Mouse (Mus musculus) limb, embryonic 12.5 days (tissue): ENCODE measurements around the gene 9930021J03Rik. TPM values are rescaled to one million over a fixed set of nuclear protein-coding genes. Genes with fewer than 3 reads are reported as not detected.

Experiments
- ATAC-seq: fragments of 200-750 bp; cut with Nextera tagmentation; 2 replicates; pipeline ENCODE4 v1.8.0; 2017; ENCODE audit warnings: low read depth, moderate TSS enrichment; ENCODE audit not compliant: insufficient number of reproducible peaks, insufficient read depth, low FRiP score, low TSS enrichment
- H3K27ac ChIP-seq: fragments of 300-500 bp; sonication (generic); 2 replicates; pipeline ENCODE4 v1.5.1; 2016; ENCODE audit warnings: mild to moderate bottlenecking, moderate library complexity
- H3K27me3 ChIP-seq: fragments of 300-500 bp; sonication (generic); 2 replicates; pipeline ENCODE4 v1.6.1; 2016; ENCODE audit warnings: mild to moderate bottlenecking, moderate library complexity
- H3K36me3 ChIP-seq: fragments of 300-500 bp; sonication (generic); 2 replicates; pipeline ENCODE4 v1.6.1; 2016; ENCODE audit warnings: mild to moderate bottlenecking, moderate library complexity
- H3K4me1 ChIP-seq: fragments of 300-500 bp; sonication (generic); replicated peaks from 2 replicates; pipeline ENCODE4 v1.6.1; 2016
- H3K4me2 ChIP-seq: fragments of 300-500 bp; sonication (generic); 2 replicates; pipeline ENCODE4 v1.6.1; 2016; ENCODE audit warnings: mild to moderate bottlenecking, moderate library complexity
- H3K4me3 ChIP-seq: fragments of 300-500 bp; sonication (generic); replicated peaks from 2 replicates; pipeline ENCODE4 v1.5.1; 2016; ENCODE audit warnings: mild to moderate bottlenecking
- H3K9ac ChIP-seq: fragments of 300-500 bp; sonication (generic); replicated peaks from 2 replicates; pipeline ENCODE4 v1.6.1; 2016; ENCODE audit warnings: mild to moderate bottlenecking, moderate library complexity
- H3K9me3 ChIP-seq: fragments of 300-500 bp; sonication (generic); 2 replicates; pipeline ENCODE4 v1.6.1; 2016; ENCODE audit warnings: mild to moderate bottlenecking, moderate library complexity
- WGBS: fragments of 180-500 bp; shearing (Covaris S2); methylation state at CpG from one replicate; pipeline ENCODE4 v1.1.7; 2016; 5-methylcytosine and 5-hydroxymethylcytosine counted together
- polyA plus RNA-seq: library from polyadenylated mRNA; unstranded; fragments of >200 nt; fragmentation: Nextera tagmentation; extraction: Ambion mirVana; gene quantifications from 2 replicates; pipeline ENCODE4 v1.2.1, GENCODE M21; 2016

9930021J03Rik gene
- polyA plus RNA-seq, 1 experiment from 2014 or later, result 6.9 TPM

DNA sequence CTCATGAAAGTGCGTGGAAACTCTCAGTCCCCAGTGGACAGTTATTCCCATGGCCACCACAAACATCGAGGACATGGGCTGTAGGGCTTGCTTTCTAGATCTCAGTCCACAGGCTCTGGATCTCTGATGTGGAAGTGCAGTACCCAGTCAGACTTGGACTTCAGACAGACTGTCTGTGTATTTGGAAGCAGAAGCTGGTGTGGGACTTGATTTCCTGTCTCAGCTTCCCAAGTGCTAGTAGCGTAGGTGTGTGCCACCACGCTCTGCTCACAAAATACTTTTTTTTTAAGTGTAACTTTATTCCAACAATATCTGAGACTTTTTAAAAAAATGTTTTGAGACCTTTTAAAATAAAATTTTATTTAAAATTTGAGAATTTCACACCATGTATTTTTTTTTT lies 109.5 kb downstream of the 9930021J03Rik start:
- H3K4me3 ChIP-seq, result no peak overlapping the region
- H3K4me2 ChIP-seq, result no peak overlapping the region
- H3K27ac ChIP-seq, result no peak overlapping the region
- WGBS, result 90% methylated on average over 4 of the region's 4 CpGs
- no peaks in the 10 kb centered on the region for H3K9me3 ChIP-seq
- no peak for ATAC-seq
- H3K9ac ChIP-seq, result no peak overlapping the region
- no peaks in the 10 kb centered on the region for H3K27me3 ChIP-seq
- no peaks in the 10 kb centered on the region for H3K36me3 ChIP-seq
- H3K4me1 ChIP-seq, result peaks cover 9% of the 10 kb centered on the region; the same call in 1 of the 2 replicates

DNA sequence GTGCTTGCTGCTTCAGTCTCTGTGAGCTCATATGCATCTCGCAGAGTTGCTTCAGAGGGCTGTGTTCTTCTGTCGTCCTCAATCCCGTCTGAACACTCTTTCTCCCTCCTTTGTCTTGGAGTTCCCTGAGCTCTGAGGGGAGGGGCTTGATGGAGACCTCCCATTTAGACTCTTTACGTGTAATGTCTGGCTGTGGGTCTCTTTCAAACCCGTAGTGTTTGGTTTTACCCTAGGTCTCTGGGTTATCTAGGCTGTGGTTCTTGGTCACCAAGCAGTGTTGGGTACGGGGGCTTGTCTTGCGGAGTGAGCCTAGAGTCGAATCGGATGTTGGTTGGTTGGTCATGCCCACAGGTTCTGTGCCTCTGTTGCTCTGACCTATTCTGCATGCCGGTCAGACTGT lies 110.7 kb downstream of the 9930021J03Rik start:
- no peaks in the 10 kb centered on the region for H3K36me3 ChIP-seq
- H3K9ac ChIP-seq, result no peak overlapping the region
- H3K27ac ChIP-seq, result no peak overlapping the region
- no peak overlapping the region for H3K4me3 ChIP-seq
- ATAC-seq, result no peak
- peaks cover 5% of the 10 kb centered on the region; the same call in 1 of the 2 replicates for H3K4me1 ChIP-seq
- no peaks in the 10 kb centered on the region for H3K27me3 ChIP-seq
- 88% methylated on average over 10 of the region's 10 CpGs for WGBS
- H3K4me2 ChIP-seq, result no peak overlapping the region
- H3K9me3 ChIP-seq, result no peaks in the 10 kb centered on the region

DNA sequence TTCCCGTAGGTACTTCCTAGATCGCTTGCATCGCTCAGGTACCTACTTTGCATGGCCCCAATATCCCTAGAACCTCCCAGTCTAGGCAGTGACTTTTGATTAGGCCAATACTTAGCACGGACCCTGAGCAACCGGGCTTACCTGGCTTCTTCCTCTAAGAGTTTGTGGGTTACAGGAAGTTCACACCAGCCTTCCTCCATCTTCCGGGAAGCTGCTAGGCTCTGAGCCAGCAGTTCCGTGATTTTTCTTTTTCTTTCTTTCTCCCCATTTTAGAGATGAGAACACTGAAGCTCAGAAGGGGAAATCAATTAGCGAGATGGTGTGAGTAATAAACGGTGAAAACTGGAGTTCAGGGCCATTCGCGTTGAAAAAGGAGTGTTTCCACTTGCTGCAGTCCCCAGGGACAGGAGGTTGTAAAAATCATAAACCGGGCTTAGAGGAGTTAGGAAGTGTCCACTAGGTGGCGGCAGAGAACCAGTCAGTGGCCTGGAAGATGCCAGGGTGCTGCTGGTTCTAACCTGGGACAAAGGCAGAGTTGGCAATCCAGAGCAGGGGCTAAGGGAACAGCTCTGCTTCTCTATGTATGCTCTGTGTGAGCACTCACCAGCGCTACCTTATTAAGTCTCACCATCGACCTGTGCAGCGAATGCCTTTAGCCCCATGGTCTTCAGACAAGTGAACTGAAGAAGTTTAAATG lies 121.8 kb downstream of the 9930021J03Rik start:
- WGBS, result 45% methylated on average over 16 of the region's 16 CpGs
- Histone ChIP-seq H3K4me2 (no peak overlapping the region), H3K4me3 (no peak overlapping the region), H3K27ac (no peak overlapping the region), H3K9ac (no peak overlapping the region), H3K4me1 (no peaks in the 10 kb centered on the region), H3K36me3 (no peaks in the 10 kb centered on the region), H3K9me3 (peaks cover 12% of the 10 kb centered on the region), H3K27me3 (no peaks in the 10 kb centered on the region)
- ATAC-seq, result no peak

DNA sequence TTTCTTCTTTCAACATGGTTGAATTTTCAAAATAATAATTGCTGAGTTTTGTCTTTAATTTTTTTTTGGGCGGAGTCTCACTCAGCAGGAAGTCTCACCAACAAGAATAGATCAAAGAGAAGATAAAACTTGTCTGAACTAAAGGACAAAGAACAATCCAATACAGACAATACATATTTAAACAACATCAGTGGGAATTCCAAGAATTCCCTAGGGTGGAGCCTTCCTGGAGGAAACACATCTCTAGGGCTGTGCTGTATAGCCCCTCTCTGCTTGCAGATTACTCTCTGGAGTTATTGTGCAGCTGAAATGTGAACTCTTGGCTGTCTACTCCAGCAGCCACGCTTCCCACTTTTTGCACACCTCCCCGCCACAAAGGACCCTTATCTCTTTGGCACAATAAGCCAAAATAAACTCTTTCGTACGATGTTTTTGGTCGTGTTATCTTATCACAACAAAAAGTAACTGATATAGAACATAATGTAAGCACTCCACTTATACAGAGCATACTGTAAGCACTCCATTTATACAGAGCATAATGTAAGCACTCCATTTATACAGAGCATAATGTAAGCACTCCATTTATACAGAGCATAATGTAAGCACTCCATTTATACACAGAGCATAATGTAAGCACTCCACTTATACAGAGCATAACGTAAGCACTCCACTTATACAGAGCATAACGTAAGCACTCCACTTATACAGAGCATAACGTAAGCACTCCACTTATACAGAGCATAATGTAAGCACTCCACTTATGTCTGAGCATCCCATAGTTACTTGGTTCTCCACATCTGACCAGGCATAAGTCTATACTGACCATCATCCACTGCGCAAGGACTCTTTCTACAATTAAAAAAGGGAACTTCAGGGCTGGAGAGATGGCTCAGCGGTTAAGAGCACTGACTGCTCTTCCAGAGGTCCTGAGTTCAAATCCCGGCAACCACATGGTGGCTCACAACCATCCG lies 125.3 kb downstream of the 9930021J03Rik start:
- Histone ChIP-seq H3K4me1 (no peaks in the 10 kb centered on the region), H3K9me3 (peaks cover 11% of the 10 kb centered on the region), H3K27ac (no peak overlapping the region), H3K9ac (no peak overlapping the region), H3K4me2 (no peak overlapping the region), H3K27me3 (no peaks in the 10 kb centered on the region), H3K36me3 (no peaks in the 10 kb centered on the region), H3K4me3 (no peak overlapping the region)
- no peak for ATAC-seq
- WGBS, result 89% methylated on average over 13 of the region's 13 CpGs

DNA sequence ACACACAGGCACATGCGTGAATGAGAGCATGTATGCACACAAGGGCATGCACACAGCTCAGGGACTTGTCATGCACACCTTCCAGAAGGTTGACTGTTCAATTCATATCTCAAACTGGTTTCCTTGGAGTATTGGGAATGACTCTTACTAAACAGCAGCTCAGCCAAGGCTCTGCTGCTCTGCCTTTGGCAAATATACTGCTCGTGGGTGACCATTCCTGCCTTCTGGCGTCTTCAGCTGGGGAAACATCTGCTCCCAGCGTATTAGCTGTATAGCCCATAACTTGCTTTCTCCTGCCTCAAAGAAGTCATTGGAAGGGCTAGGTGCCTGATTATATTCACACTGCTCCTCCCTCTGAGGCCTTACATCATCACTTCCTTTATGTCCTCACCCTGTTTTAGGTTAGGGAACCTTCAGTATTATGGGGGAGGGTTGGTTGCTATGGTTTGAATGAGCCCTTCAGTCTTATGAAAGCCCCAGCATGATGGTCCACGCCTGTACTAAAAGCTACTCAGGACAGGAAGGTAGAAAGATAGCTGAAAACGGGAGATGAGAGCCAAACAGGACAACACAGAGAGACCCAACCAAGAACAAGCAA lies 127.5 kb downstream of the 9930021J03Rik start:
- H3K4me2 ChIP-seq, result no peak overlapping the region
- no peak overlapping the region for H3K27ac ChIP-seq
- H3K9me3 ChIP-seq, result no peaks in the 10 kb centered on the region
- H3K27me3 ChIP-seq, result no peaks in the 10 kb centered on the region
- no peaks in the 10 kb centered on the region for H3K4me1 ChIP-seq
- H3K9ac ChIP-seq, result no peak overlapping the region
- no peak for ATAC-seq
- 81% methylated on average over 6 of the region's 6 CpGs for WGBS
- H3K36me3 ChIP-seq, result no peaks in the 10 kb centered on the region
- no peak overlapping the region for H3K4me3 ChIP-seq

DNA sequence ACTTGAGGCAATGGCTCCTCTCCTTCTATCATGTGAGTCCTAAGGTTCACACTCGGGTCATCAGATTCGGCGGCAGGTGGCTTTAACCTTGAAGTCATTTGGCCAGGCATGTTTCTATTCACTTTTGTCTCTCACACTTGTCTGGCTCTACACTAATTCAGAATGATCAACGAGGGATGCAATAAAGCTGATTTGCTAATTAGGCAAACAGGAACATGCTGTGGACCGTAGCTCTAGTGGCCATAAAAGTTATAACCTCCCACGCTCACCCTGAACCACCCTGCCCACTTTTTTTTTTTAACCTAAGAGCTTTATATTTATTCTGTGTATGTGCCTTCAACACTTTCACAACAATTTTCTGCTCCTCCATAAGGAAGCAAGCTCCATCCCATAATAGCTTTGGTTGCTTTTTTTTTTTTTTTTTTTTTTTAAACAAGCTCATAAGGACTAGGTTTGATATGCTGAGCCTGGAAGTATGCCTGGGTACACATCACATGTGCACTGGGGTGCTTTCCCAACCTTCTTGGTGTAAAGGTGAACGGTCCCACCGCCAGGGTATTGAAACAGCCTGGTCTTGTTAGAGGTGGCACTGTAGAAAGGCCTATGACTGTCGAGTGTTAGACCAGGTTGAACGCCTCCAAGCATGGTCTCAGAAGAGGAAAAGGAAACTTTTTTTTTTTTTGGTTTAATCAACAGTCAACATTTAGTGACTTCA lies 129.2 kb downstream of the 9930021J03Rik start:
- Histone ChIP-seq H3K27ac (no peak overlapping the region), H3K4me1 (no peaks in the 10 kb centered on the region), H3K9me3 (no peaks in the 10 kb centered on the region), H3K4me3 (no peak overlapping the region), H3K9ac (no peak overlapping the region), H3K36me3 (no peaks in the 10 kb centered on the region), H3K27me3 (no peaks in the 10 kb centered on the region), H3K4me2 (no peak overlapping the region)
- no peak for ATAC-seq
- 58% methylated on average over 10 of the region's 10 CpGs for WGBS

DNA sequence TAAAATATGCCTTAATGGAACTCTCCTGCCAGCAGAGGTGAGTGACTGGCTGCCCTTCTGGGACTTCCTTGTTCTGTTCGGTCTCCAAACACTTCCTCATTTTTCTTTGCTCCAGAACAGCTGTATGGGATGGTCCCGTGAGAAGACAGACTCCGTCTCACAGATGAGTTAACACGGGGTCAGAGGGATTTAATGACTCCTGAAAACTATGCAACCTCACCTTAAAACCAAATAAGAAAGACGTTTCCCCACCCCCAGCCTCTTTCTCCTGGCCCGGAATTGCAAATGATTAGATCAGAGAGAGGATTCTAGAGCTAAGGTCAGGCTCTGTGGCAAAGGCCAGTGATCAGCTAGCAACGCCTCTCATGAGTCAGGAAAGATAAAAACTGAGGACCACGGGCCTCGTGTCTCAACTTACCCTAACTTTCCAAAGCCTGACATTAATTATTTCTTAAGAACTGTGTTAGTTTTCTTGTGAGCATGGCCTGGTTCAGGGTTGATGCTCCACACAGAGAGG lies 130.2 kb downstream of the 9930021J03Rik start:
- 63% methylated on average over 9 of the region's 9 CpGs for WGBS
- no peaks in the 10 kb centered on the region for H3K27me3 ChIP-seq
- no peaks in the 10 kb centered on the region for H3K4me1 ChIP-seq
- no peak overlapping the region for H3K27ac ChIP-seq
- no peaks in the 10 kb centered on the region for H3K36me3 ChIP-seq
- no peak overlapping the region for H3K9ac ChIP-seq
- no peaks in the 10 kb centered on the region for H3K9me3 ChIP-seq
- no peak overlapping the region for H3K4me2 ChIP-seq
- H3K4me3 ChIP-seq, result no peak overlapping the region
- ATAC-seq, result no peak

DNA sequence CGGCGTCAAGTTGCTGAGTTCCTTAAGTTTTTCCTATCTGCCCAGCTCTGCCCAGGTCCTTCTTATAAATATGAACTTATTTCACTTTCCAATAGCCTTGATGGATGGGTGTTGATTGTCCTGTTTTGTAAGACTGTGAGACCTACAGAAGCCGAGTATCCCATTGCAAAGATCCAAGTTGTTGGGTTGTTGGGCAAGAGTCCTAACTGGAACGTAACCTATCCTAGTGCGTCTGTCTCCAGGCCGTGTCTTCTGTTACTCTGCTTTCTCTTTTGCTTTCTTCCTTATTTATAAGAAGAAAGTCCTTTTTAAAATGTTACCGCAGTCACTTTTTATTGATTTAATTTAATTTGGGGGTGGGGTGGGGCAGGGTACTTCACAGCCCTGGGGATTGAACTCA lies 130.8 kb downstream of the 9930021J03Rik start:
- no peaks in the 10 kb centered on the region for H3K9me3 ChIP-seq
- H3K9ac ChIP-seq, result no peak overlapping the region
- no peak overlapping the region for H3K27ac ChIP-seq
- no peak overlapping the region for H3K4me2 ChIP-seq
- no peak for ATAC-seq
- WGBS, result 94% methylated on average over 7 of the region's 7 CpGs
- H3K36me3 ChIP-seq, result no peaks in the 10 kb centered on the region
- H3K27me3 ChIP-seq, result no peaks in the 10 kb centered on the region
- no peaks in the 10 kb centered on the region for H3K4me1 ChIP-seq
- H3K4me3 ChIP-seq, result no peak overlapping the region

DNA sequence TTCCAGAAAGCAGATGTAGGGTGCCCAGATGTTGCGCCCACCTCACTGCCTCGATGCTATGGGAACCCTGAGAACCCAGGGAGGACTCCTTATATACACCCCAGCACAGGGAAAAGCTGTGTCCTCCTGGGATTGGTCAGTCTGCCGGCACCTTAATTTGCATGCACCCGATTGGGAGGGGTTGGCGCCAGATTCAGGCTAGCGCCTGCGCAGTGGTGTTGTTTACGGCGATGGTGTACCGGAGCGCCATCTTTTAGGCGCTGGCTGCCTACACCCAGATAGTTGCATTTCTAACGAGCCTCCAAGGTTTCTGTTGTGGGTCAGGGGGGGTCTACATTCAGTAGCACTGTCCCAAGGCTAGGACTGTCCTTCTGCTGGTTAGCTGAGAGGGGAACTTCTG lies 133.1 kb downstream of the 9930021J03Rik start:
- Histone ChIP-seq H3K9ac (no peak overlapping the region), H3K4me2 (no peak overlapping the region), H3K27ac (no peak overlapping the region), H3K27me3 (no peaks in the 10 kb centered on the region), H3K4me3 (no peak overlapping the region), H3K36me3 (no peaks in the 10 kb centered on the region), H3K4me1 (no peaks in the 10 kb centered on the region), H3K9me3 (no peaks in the 10 kb centered on the region)
- 91% methylated on average over 13 of the region's 13 CpGs for WGBS
- ATAC-seq, result no peak

DNA sequence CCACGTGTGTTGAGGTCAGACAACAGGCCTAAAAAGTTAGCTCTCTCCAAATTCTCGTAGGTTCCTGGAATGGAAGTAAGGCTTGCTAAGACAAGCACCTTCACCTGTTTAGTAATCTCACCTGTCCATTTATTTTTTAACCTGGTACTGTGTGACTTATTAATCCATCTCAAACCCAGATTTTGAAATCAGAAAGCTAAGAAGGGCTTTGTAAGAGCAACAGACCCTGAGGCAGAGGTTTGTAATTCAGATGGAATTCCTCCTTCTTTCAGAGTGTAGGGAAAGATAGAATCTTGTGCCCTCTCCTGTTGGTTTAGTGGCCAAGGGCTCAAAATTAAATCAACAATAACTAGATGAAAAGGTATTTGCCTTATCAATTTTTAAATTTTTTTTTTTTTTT lies 134.6 kb downstream of the 9930021J03Rik start:
- Histone ChIP-seq H3K4me3 (no peak overlapping the region), H3K27ac (no peak overlapping the region), H3K9me3 (no peaks in the 10 kb centered on the region), H3K36me3 (no peaks in the 10 kb centered on the region), H3K27me3 (no peaks in the 10 kb centered on the region), H3K4me2 (no peak overlapping the region), H3K9ac (no peak overlapping the region), H3K4me1 (peaks cover 13% of the 10 kb centered on the region)
- 76% methylated on average over 2 of the region's 2 CpGs for WGBS
- ATAC-seq, result no peak
